Mouse (Mus musculus) myocyte (in vitro differentiated cells): Measurements from ENCODE around the gene Chchd2. TPM values are rescaled to one million over a fixed set of nuclear protein-coding genes. Genes with fewer than 3 reads are reported as not detected.

Source experiments
- H3K27me3 ChIP-seq: one replicate; pipeline ENCODE4 v1.6.1; 2011; ENCODE audit not compliant: control insufficient read depth, insufficient read depth, insufficient read length
- H3K36me3 ChIP-seq: one replicate; pipeline ENCODE4 v1.6.1; 2011; ENCODE audit not compliant: control insufficient read depth, insufficient read depth
- H3K4me2 ChIP-seq: one replicate; pipeline ENCODE4 v1.6.1; 2011; ENCODE audit warnings: low read depth, control low read depth
- H3K4me3 ChIP-seq: one replicate; pipeline ENCODE4 v1.5.1; 2011; ENCODE audit warnings: mild to moderate bottlenecking, control low read depth, moderate library complexity
- H3K79me2 ChIP-seq: one replicate; pipeline ENCODE4 v1.6.1; 2011; ENCODE audit not compliant: control insufficient read depth, insufficient read depth
- H3ac ChIP-seq: one replicate; pipeline ENCODE4 v1.6.1; 2011; ENCODE audit not compliant: control insufficient read depth, insufficient read length
- CEBPB ChIP-seq: IDR thresholded peaks from 2 replicates; pipeline ENCODE4 v1.6.1; 2011; ENCODE audit warnings: mild to moderate bottlenecking, moderate library complexity; ENCODE audit not compliant: poor library complexity, insufficient read depth, severe bottlenecking
- E2F4 ChIP-seq: IDR thresholded peaks from one replicate; pipeline ENCODE4 v1.6.1; 2011; ENCODE audit warnings: mild to moderate bottlenecking, control low read depth, moderate library complexity; ENCODE audit not compliant: insufficient read depth
- MAX ChIP-seq: IDR thresholded peaks from one replicate; pipeline ENCODE4 v1.6.1; 2011; ENCODE audit warnings: low read depth, mild to moderate bottlenecking, control low read depth
- MYOD1 ChIP-seq, 3 experiments: IDR thresholded peaks; one replicate each; pipeline ENCODE4 v1.6.1; 2011; ENCODE audit warnings: control low read depth in 2 of 3, low read depth in 2 of 3, mild to moderate bottlenecking in 2 of 3, moderate library complexity in 1 of 3; ENCODE audit not compliant: insufficient read length in 2 of 3, control insufficient read depth in 1 of 3
- MYOG ChIP-seq, 3 experiments: IDR thresholded peaks; one replicate each; pipeline ENCODE4 v1.6.1; 2011; ENCODE audit warnings: control low read depth in 2 of 3, low read depth in 2 of 3, mild to moderate bottlenecking in 2 of 3; ENCODE audit not compliant: insufficient read length in 2 of 3, control insufficient read depth in 1 of 3, insufficient read depth in 1 of 3
- POLR2A ChIP-seq: IDR thresholded peaks from one replicate; pipeline ENCODE4 v1.6.1; 2011; ENCODE audit warnings: low read depth, mild to moderate bottlenecking, control low read depth, moderate library complexity; ENCODE audit not compliant: insufficient read length
- POLR2AphosphoS2 ChIP-seq: IDR thresholded peaks from one replicate; pipeline ENCODE4 v1.6.1; 2011; ENCODE audit warnings: low read depth, control low read depth; ENCODE audit not compliant: insufficient read length
- REST ChIP-seq: IDR thresholded peaks from one replicate; pipeline ENCODE4 v1.6.1; 2011; ENCODE audit warnings: mild to moderate bottlenecking, control low read depth, moderate library complexity; ENCODE audit not compliant: insufficient read depth, insufficient read length
- SRF ChIP-seq: IDR thresholded peaks from one replicate; pipeline ENCODE4 v1.6.1; 2011; ENCODE audit warnings: low read depth; ENCODE audit not compliant: control insufficient read depth, insufficient read length
- TCF12 ChIP-seq: IDR thresholded peaks from one replicate; pipeline ENCODE4 v1.6.1; 2011; ENCODE audit warnings: mild to moderate bottlenecking, control low read depth; ENCODE audit not compliant: poor library complexity, insufficient read depth, severe bottlenecking
- TCF3 ChIP-seq: IDR thresholded peaks from one replicate; pipeline ENCODE4 v1.6.1; 2011; ENCODE audit warnings: low read depth, control low read depth; ENCODE audit not compliant: insufficient read length
- USF1 ChIP-seq: IDR thresholded peaks from one replicate; pipeline ENCODE4 v1.6.1; 2011; ENCODE audit warnings: low read depth, mild to moderate bottlenecking, control low read depth, moderate library complexity
- polyA plus RNA-seq: library from polyadenylated mRNA; unstranded; fragments of >200 nt; fragmentation: generic; extraction: Trizol; gene quantifications from one replicate; pipeline ENCODE4 v1.2.1, GENCODE M21; 2012; ENCODE audit warnings: missing spikeins

Gene Chchd2
- 747 TPM for polyA plus RNA-seq

- peaks cover 19% of the 10 kb centered on the region for H3K36me3 ChIP-seq
- H3K27me3 ChIP-seq: no peaks in the 10 kb centered on the region
- peak within 1 kb of the TSS; percentile 80 for H3K4me3 ChIP-seq
- H3K79me2 ChIP-seq: peaks cover 29% of the 10 kb centered on the region
- H3K4me2 ChIP-seq: peak within 1 kb of the TSS; percentile 97
- TF ChIP-seq MAX (peak; percentile 17), CEBPB (0 out of 2 replicates have a peak, but pooled peaks have one; percentile 2), POLR2AphosphoS2 (no peak), POLR2A (peak; percentile 47)
- peak within 1 kb of the TSS; percentile 42 for H3ac ChIP-seq
These were observed at the start of gene Chchd2 for GRCm38 (mm10) chr5:129886911-129887636. Chchd2 (minus strand) TSS chr5:129887470.

- Histone ChIP-seq H3ac (no peak overlapping the region), H3K4me3 (no peak overlapping the region), H3K4me2 (no peak overlapping the region), H3K79me2 (no peaks in the 10 kb centered on the region), H3K27me3 (no peaks in the 10 kb centered on the region), H3K36me3 (no peaks in the 10 kb centered on the region)
- no peak for TF ChIP-seq SRF
- TF ChIP-seq MAX: no peak
- TF ChIP-seq USF1: no peak
- no peak for TF ChIP-seq MYOG (IDR thresholded peaks at IDR 0.05; ENCODE audit: control insufficient read depth in 1 of 3, insufficient read depth in 1 of 3, insufficient read length in 2 of 3, low read depth in 2 of 3)
- TF ChIP-seq TCF12: no peak
- TF ChIP-seq E2F4: no peak
- TF ChIP-seq POLR2A: no peak
- no peak for TF ChIP-seq REST
- TF ChIP-seq POLR2AphosphoS2: no peak
- no peak for TF ChIP-seq TCF3
- TF ChIP-seq MYOD1 (IDR thresholded peaks at IDR 0.05; ENCODE audit: control insufficient read depth in 1 of 3, insufficient read length in 2 of 3, low read depth in 2 of 3): no peak
- TF ChIP-seq CEBPB: no peak
These were observed 49.7 kb upstream of the Chchd2 start for GRCm38 (mm10) chr5:129936941-129937340.

GRCm38 (mm10) chr5:129929924-129930855 is 42.9 kb upstream of the Chchd2 start:
- no peak overlapping the region for H3ac ChIP-seq
- H3K27me3 ChIP-seq: no peaks in the 10 kb centered on the region
- TF ChIP-seq POLR2A (no peak), TCF3 (no peak), USF1 (no peak), TCF12 (no peak), SRF (no peak), E2F4 (no peak), MYOG (IDR thresholded peaks at IDR 0.05; ENCODE audit: control insufficient read depth in 1 of 3, insufficient read depth in 1 of 3, insufficient read length in 2 of 3, low read depth in 2 of 3) (no peak), POLR2AphosphoS2 (no peak), CEBPB (no peak), MYOD1 (IDR thresholded peaks at IDR 0.05; ENCODE audit: control insufficient read depth in 1 of 3, insufficient read length in 2 of 3, low read depth in 2 of 3) (no peak), REST (no peak), MAX (no peak)

GRCm38 (mm10) chr5:129925933-129926332 is 38.7 kb upstream of the Chchd2 start:
- Histone ChIP-seq H3K4me3 (no peak overlapping the region), H3ac (no peak overlapping the region), H3K27me3 (no peaks in the 10 kb centered on the region), H3K36me3 (no peaks in the 10 kb centered on the region), H3K4me2 (no peak overlapping the region), H3K79me2 (no peaks in the 10 kb centered on the region)
- TF ChIP-seq USF1: no peak

More at GRCm38 (mm10) chr5:129929924-129930855, 42.9 kb upstream of the Chchd2 start:
- H3K4me3 ChIP-seq: no peak overlapping the region
- H3K36me3 ChIP-seq: no peaks in the 10 kb centered on the region
- no peaks in the 10 kb centered on the region for H3K79me2 ChIP-seq
- no peak overlapping the region for H3K4me2 ChIP-seq

- no peaks in the 10 kb centered on the region for H3K27me3 ChIP-seq
- H3K4me2 ChIP-seq: no peak overlapping the region
- H3K4me3 ChIP-seq: no peak overlapping the region
- H3K79me2 ChIP-seq: no peaks in the 10 kb centered on the region
- H3ac ChIP-seq: no peak overlapping the region
- TF ChIP-seq CEBPB (no peak), TCF3 (no peak), E2F4 (no peak), REST (no peak), POLR2A (no peak), MYOD1 (IDR thresholded peaks at IDR 0.05; ENCODE audit: control insufficient read depth in 1 of 3, insufficient read length in 2 of 3, low read depth in 2 of 3) (no peak), MYOG (IDR thresholded peaks at IDR 0.05; ENCODE audit: control insufficient read depth in 1 of 3, insufficient read depth in 1 of 3, insufficient read length in 2 of 3, low read depth in 2 of 3) (no peak), SRF (no peak), MAX (no peak), TCF12 (no peak), POLR2AphosphoS2 (no peak), USF1 (no peak)
- H3K36me3 ChIP-seq: no peaks in the 10 kb centered on the region
These were observed 37.7 kb upstream of the Chchd2 start for GRCm38 (mm10) chr5:129924820-129925452.
